Mouse (Mus musculus): ENCODE measurements at regions not wholly inside any gene's neighbourhood (a gene's known extent, or its start where the extent isn't known, plus 50 kb on each side); places are given as distances from the start of the nearest gene placed in this dataset.

DNA sequence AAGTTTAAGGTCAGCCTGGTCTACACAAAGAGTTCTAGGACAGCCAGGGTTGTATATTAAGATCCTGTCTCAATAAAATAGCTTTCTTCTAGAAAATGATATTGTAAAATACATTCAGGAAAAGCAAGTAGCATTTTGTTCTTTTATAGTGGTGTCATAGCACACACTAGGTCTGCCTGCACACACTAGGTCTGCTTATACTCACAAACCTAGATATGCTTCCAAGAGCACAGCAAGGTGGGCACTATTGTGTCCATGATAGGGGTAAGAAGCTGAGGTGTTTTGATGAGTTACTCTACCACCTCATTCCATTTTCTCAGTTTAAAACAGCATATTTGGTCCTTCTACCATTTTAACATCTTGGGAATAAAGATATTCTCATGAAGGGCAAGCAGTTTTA is 185.8 kb upstream of the Il12b start:
- in situ Hi-C loops (cut with MboI; ENCODE audit: low sequenced_read_pairs), result no loop called here

DNA sequence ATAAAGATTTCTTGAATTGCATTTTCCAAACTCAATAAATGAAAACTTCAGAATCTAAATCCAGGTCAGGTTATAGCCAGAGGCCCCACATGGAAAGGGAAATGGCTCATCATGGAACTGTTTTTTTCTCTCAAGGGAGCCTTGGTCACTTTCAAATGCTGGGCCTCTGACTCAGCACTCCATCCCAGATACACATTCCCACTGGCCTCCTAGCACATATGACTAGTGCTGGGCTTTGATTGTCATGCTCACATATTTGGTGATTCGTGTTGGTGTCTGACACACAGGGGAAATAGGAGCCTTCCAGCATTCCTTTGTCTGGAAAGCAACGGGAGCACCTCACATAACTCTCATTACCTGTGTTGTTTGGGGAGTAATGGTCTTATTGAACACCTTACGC is 183.5 kb upstream of the Il12b start:
- in situ Hi-C loops (cut with MboI; ENCODE audit: low sequenced_read_pairs), result no loop called here

DNA sequence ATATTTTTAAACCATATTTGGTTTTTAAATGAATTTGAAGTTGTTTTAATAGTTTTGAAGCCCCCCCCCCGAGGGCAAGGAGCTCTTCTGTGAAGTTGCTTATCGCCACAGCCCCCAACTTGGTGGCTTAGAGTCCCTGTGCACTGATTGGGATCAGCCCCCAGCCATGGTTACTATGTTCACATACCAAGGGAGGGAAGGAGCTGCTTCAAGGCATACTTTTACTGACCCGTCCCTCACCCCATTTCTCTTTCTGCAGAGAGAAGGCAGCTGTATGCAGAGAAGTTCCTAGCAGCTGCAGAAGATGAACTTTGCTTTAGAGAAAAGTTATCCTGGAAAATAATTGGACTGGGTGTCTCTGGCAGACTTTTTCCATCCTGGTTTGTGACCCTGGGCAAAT is 179.9 kb upstream of the Il12b start:
- in situ Hi-C loops (cut with MboI; ENCODE audit: low sequenced_read_pairs), result no loop called here

DNA sequence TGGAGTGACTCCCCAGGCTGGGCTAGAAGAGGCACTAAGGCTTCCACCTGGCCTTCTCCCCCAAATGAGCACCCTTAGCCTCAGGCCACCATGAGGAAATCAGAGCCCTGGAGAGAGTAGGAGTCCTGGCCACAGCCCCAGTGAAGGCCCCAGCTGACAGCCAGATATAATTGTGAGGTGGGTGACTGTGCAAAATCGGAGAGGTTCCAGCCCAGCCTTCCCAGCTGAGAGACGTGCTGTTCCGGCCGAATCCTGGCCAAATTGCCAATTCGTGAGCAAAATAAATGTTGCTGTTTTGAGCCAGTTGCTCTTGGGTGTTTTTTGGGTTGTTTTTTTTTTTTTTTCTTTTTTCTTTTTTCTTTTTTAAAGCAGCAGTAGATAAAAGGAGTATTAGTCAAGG is 169.9 kb upstream of the Il12b start:
- in situ Hi-C loops (cut with MboI; ENCODE audit: low sequenced_read_pairs), result no loop called here

DNA sequence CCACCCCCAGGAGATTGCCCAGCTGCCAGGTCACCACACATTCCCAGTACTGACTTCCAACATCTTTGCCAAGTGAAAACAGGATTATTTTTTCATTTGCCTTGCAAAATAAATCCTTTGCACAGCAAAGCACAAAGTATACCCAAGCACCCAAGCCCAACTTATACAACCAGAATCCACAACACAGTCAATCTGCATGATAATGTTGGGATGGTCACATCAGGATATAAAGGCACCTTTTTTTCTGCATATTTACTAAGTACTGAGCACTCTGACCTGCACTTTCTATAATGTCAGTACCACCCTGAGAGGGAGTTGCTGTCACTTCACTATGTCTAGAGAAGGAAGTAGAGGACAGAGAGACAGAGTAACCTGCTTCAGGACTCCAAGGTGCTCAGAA is 164.4 kb upstream of the Il12b start:
- in situ Hi-C loops (cut with MboI; ENCODE audit: low sequenced_read_pairs), result no loop called here

DNA sequence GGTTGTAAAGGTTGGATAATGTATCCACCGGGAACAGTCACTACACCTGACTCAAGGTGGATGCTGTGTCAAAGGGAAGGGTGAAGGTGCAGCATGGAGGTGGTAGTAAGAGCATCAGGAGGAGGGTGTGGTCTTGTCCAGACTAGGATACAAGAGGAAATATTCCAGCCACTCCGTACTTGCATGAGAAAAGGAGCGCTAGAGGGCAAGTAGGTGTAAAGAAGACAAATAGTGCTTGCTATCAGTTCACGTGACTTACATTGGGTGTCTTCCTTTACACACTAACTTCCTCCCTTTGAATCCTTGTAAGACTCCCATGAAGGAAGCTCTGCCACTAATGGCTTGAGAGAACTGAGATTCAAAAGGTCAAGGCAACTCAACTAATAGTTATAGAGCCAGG is 161.8 kb upstream of the Il12b start:
- in situ Hi-C loops (cut with MboI; ENCODE audit: low sequenced_read_pairs), result no loop called here

DNA sequence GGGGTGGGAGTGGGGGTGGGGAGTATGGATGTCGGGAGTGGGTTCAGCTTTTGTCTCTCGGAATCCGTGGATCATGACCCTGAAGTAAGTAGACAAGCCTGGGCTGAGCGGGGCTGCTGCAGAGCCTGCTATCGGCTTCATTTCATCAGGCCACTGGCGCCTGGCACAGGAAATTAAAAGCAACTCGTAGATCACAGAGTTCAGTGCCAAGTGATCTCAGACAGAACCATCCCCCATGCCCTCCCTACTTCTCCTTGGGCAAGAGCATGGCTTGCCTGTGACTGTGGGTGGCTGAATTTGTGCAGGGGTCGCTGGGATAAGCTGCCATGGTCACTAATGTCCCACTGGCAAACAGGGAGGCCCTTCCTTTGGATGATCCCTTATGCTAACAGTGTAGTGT is 161.3 kb upstream of the Il12b start:
- in situ Hi-C loops (cut with MboI; ENCODE audit: low sequenced_read_pairs), result no loop called here

DNA sequence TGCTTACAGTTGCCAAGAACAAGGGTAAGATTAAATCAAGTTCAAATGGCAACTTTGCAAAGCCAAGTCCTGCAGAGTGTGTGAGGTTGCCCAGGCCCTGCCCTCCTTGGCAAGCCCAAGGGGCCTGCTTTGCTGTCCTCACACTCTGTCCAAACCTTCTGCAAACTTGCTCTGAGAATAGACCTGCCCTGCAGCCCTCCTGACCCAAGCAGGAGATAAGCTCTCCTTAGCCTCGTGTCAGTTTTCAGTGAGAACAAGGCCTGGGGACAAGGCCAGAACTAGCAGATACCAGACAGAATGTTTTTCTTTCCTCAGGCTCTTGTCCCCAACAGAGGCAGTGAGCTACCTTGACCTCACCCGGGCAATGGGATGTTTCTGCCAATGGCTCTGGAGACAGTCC is 156.7 kb upstream of the Il12b start:
- in situ Hi-C loops (cut with MboI; ENCODE audit: low sequenced_read_pairs), result no loop called here

DNA sequence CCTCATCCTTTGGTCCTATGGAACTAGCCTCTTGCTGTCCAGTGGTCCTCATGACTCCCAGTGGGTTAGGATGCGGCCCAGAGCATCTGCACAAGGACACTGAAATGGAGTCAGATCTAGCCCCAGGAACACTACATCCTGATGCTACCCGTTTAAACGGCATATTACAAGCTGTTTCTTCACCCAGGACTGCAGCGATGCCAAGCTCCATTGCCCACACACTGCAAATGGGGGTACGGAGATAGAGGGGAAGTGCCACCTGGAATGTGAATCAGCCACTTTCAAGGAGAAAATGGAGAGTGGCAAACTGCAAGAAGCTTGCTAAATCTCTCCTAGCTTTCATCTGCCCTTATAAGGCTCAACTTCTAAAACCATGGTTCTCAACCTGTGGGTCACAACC is 148.0 kb upstream of the Il12b start:
- in situ Hi-C loops (cut with MboI; ENCODE audit: low sequenced_read_pairs), result no loop called here

DNA sequence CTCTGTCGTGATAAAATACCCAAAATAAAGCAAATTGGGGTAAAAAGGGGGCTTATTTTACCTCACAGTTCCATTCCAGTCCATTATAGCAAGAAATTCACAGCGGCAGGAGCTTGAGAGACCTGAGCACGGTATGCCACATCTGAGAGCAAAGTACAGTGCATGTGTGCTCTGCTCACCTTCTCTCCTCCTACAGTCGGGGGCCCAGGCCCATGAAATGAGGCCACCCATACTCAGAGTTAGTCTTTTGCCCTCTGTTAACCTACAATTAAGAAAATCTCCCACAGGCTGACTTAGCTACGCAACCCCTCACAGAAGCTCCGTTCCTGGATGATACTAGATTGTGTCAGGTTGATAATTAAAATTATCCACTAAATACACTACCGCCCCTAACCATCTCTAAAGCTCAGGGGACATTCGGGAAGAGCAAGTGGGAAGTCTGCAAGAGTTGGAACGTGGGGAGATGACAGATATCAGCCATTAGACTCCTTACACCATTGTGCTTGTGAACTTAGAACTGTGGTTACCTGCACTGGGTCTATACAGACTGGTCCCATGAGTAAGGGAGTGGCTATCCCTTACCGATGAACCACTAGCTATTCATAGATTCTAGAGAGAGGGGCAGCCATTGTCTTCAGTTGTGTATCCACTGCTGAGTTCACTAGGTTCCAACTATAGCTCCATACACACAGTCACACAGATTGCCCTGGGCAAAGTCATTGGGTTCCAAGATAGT is 139.3 kb upstream of the Il12b start:
- in situ Hi-C loops (cut with MboI; ENCODE audit: low sequenced_read_pairs), result no loop called here

DNA sequence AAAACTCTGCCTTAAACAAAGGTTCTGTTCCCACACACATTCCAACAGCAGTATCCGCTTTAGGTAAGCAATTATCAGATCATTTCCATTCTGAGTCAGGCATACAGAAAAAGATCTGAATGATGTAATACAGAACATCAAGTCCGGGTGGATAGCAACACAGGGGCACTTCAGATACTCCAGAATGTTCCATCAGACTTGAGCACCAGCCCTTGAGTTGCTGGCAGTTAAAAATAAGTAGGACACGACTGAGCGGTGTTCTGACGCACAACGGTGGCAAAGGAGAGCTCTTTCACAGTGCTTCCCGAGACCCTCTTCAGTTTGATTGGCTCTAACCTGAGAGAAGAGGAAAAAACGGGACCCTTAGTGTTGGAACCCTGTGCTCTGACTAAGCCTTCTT is 138.2 kb upstream of the Il12b start:
- in situ Hi-C loops (cut with MboI; ENCODE audit: low sequenced_read_pairs), result no loop called here

DNA sequence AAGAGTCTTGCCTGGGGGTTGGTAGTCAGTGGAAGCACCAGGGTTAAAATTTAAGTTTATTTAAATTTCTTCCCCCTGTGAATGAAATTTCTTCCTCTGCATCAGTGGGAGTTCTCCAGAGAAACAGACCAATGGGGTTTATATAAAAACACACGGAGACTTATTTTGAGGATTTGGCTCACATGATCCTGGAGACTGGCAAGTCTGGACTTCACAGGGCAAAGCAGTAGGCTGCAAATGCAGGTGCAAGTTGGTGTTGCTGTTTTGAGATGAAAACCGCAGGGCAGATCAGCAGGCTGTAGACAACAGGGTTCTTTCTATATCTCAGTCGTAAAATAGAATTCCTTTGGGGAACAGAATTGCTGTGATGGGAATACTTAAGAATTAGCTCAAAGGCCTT is 137.3 kb upstream of the Il12b start:
- in situ Hi-C loops (cut with MboI; ENCODE audit: low sequenced_read_pairs), result no loop called here

DNA sequence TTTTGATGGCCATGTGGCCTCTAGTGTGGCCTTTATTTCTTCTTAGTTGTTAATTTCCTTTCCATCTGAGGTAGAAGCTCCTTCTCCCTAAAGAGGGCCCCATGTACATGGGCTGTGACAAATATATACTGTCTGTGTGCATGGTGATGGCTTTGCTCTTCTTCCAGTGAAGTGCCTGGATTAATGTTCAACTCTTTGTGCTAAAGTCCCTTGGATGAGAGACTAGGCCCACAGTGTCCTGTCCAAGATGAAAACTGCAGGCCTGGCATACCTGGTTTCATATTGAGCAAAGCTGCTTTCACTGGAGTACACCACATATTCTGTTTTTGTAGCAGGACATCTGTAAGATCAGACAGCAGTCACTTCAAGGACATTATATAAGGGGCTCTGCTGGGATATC is 127.6 kb upstream of the Il12b start:
- in situ Hi-C loops (cut with MboI; ENCODE audit: low sequenced_read_pairs), result no loop called here

DNA sequence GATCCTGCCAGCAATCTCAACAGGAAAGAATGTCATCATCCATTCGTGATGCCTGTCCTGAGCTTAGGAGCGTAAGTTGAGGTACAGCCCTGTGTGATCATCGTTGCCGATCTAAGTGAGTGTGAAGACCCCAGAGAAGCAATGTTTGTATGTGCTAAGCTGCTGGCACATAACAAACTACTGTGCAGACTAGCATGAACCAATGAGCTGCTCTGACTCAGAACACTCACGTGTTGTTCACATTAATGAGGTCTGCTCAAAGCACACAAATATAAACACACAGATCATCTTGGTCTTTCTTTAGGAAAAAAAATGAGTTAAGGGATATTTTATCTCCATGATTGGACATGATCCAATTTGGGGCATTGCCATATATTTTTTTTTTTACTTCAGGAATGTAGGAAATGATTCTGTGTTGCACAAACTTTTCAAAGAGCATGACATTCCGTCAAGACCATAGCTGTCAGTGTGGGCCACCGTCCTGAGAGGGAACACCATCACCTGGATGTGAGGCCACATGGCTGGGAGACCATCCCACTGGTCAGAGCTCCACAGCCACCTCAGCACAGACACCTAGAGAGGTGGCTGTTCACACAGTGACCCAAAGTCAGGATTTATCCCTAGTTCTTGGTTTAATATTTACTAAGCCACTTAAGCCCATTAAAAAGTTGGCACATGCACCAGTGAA is 121.2 kb upstream of the Il12b start:
- in situ Hi-C loops (cut with MboI; ENCODE audit: low sequenced_read_pairs), result no loop called here

DNA sequence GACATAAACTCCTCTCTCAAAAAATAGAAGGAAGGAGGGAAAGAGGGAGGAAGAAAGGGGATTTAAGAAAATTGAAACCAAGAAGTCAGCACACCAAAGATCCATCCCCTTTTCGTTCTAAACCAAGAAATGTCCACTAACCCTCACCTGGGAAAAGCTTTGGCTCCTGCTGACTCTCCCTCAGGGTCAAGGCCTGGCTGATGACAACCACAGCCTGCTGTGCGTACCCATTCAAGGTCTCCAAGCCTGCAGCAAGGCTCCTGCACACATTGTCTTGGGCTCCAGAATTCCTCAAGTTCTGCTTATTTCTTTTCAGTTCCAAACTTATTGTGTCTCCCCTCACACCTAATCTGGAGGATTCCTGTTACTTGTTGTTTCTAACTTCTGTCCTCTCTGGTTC is 113.9 kb upstream of the Il12b start:
- in situ Hi-C loops (cut with MboI; ENCODE audit: low sequenced_read_pairs), result no loop called here

DNA sequence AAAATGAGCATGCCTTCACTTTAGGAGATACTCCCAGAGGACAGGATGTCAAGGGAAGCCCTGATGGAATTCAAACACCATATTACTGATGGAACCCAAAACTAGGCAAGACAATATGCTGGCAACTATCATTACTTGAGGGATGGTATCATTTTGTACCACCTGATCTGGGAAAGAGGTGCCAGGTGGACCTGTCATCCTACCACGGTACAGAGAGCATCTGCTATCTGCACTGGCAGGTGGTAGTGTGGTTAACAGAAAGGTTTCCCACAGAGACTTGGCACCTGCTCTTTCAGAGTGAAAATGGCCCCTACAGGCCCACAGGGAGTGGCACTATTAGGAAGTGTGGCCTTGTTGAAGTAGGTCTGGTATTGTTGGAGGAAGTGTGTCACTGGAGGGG is 111.0 kb upstream of the Il12b start:
- in situ Hi-C loops (cut with MboI; ENCODE audit: low sequenced_read_pairs), result no loop called here

DNA sequence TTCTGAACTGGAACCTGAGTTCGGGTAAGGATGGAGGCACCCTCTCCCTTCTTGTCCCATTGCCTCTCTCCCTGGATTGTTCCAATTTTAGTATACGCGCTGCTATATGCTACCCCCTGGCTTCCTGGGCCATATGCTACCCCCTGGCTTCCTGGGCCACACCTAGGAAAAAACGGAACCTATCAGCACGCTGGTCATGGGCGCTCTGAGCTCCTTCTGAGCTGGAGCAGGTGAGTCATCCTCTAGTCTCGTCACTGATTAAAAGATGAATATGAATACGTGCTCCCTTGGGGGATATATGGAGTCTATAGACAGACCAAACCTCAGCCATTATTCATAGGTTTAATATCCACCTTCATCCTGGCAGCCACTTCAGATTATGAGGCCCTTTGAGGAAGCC is 96.1 kb upstream of the Il12b start:
- in situ Hi-C loops (cut with MboI; ENCODE audit: low sequenced_read_pairs), result no loop called here

DNA sequence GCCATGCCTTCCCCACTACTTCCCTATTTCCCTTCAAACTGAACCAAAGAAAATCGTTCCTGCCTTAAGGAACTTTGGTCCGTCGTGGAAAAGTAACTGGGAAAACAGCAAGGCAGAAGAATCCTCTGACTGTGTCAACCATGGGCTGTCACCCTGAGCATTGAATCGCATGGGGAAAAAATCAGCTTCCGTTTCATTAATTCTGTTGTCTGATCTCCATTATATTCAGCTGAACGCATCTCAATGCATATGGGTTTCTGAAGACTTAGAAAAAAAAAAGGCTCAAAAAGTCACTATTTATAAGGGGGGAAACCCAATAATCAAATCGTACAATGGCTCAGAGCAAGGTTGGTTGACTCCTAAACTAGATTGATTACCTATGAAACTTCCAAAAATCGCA is 83.8 kb upstream of the Il12b start:
- in situ Hi-C loops (cut with MboI; ENCODE audit: low sequenced_read_pairs), result no loop called here

DNA sequence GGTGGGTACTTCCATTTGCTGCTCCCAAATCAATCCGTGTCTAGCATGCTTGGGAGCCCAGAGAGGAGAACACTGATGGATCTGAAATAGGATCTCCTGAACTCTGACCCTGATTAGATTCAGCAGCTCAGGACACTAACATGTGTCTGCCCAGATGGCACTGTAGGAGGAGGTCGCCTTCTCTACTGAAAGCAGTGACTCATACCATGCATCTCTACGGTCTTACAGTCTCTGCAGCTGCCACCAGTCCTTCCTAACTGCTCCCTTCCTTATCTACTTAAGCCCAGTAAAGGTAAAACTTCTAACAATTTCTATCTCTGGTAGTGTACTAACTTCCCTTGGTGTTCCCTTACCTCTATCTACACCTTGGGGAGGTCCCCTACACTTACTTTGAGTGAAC is 80.7 kb upstream of the Il12b start:
- in situ Hi-C loops (cut with MboI; ENCODE audit: low sequenced_read_pairs), result no loop called here

DNA sequence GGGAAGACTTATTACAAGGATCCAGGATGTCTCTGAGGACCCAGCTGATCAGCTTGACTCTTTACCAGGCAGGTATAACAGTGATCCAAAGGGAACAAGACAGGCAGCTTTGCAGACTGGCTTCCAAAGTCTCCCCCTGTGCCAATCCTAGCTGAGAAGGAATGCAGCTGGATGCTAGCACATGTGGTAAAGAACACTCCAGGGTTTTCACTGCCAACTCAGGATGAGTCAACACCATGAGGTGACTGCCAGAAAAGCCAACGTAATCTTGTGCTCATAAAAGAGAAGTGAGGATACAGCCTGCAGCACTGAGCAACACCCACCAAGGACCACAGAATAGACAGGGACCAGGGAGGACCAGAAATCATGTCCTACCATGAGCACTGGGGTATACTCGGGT is 76.5 kb upstream of the Il12b start:
- in situ Hi-C loops (cut with MboI; ENCODE audit: low sequenced_read_pairs), result loop anchor here (10.0 kb wide), 1 partner anchor 539 kb away; no protein-coding TSS in a partner anchor

DNA sequence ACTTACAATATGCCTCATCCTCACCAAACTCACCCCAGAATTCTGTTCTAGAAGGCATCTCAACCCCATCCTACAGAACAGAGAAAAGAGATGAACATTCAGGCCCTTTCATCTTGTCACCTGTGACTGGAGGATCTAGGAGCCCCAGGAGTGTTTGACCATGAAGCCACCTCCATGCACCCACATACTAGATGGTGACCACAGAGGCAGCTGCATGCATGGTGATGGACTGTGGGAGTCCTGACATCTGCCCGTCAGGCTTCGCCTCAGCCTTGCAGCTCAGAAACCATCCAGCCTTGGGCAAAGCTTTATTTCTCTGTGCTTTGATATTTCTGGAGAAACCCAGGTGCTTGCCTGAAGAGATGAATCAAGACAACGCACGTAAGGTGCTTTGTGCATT is 74.8 kb upstream of the Il12b start:
- in situ Hi-C loops (cut with MboI; ENCODE audit: low sequenced_read_pairs), result loop anchor here (10.0 kb wide), 1 partner anchor 540 kb away; no protein-coding TSS in a partner anchor

DNA sequence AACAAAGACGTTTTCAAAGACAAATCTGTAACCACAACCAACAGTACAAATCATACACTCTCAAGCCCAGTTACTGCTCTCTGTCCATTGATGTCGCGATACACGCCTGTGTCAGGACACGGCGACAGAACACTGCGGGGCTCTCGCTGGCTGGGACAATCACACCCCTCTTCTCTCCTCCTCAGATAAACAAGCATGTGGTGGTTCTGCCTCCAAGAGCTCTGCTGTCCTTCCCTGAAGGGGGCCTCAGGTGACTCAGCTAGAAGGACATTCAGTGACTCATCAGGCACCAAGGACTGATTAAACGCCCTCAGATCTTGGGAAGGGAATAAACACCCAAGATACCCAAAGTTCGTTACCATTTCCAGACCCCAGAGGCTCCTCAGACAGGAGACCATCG is 74.3 kb upstream of the Il12b start:
- in situ Hi-C loops (cut with MboI; ENCODE audit: low sequenced_read_pairs), result loop anchor here (10.0 kb wide), 1 partner anchor 541 kb away; no protein-coding TSS in a partner anchor

DNA sequence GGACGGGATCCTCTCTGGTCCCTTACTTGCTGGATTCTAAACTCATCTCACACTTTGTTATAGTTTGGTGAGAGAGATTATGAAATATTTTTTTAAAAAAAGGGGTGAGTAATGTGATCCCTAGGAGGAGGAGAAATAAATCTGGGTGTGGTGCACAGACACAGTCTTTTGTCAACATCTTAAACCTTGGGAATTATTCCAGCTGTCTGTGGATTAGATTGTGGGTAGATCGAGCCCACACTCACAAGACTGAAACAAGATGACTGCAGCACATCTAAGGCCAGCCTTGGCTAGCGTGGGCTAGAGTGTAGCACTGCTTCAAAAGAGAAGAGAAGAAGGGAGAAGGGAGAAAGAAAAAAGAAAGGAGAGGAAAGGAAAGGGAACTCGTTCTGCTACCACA is 70.4 kb upstream of the Il12b start:
- in situ Hi-C loops (cut with MboI; ENCODE audit: low sequenced_read_pairs), result loop anchor here (10.0 kb wide), 1 partner anchor 545 kb away; no protein-coding TSS in a partner anchor
